Mouse (Mus musculus) frontal cortex, adult (tissue): ENCODE results near the gene Hexdc.

ENCODE experiments used
- ATAC-seq: cut with Nextera tagmentation; 2 replicates; pipeline ENCODE4 v1.9.2; 2017; ENCODE audit warnings: mild to moderate bottlenecking, moderate library complexity, mixed read lengths; ENCODE audit not compliant: low TSS enrichment

The Hexdc gene

DNA sequence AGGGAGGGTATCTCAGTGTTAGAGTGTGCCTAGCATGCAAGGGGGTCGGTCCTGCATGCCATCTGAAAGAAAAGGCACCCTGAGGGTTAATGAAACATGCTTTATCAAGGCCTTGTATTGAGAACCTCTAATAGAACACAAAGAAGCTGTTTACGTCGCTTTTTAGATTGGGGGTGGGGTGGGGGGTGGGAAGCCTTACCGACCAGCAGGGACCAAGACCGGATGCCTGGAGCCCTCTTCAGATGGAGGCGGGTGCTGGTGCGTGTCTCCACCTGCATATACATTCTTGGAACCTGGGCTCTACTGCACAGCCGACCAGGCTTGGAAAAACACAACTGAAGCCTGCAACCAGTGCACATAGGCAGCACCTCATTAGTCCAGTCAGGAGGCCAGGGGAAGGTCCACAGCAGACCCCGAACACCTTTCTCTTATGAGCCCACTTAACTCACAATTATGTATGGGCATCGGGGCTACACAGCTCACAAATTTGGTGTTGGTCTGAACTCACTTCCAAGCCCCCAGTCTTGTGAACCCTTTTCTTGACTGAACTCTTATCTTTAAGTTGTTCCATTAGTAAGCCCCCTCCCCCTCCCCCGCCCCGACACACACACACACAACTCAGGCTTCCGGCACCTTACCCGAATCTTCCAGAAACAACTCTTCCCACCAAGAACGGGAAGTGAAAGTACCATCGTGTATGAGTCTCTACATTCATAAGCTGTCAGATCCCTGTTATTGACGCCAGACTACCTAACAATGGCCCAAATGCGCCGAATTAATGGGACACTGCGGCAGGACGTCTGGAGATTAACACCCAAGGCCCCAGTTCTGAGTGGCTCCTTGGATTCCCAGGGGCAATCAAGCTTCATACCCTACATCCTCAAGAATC, 24.1 kb downstream of the Hexdc start:
- no peak for ATAC-seq

DNA sequence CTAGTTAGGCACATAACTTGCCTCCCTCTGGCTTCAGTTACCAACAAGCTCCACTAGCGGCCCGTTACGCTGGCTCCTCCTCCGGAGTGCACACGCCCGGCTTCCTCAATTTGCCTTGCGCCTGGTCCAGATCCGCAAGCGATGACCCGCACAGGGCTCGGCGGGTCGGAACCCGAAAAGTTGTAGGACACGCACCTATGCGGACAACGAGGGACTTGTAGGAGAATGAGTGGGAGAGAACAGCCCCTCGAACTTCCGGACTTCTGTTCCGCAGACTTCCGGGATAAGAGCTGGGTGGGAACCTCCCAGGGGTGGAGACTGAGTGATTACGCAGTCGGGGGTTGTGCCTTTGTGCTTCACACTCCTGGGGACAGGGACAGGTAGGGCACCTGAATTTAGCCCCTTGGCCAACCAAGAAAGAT, 24.8 kb downstream of the Hexdc start, which contains the start of gene Cybc1:
Cybc1 (minus strand) TSS at position 305 of the 422 bp plus-strand sequence.
- peak; percentile 83 for ATAC-seq

DNA sequence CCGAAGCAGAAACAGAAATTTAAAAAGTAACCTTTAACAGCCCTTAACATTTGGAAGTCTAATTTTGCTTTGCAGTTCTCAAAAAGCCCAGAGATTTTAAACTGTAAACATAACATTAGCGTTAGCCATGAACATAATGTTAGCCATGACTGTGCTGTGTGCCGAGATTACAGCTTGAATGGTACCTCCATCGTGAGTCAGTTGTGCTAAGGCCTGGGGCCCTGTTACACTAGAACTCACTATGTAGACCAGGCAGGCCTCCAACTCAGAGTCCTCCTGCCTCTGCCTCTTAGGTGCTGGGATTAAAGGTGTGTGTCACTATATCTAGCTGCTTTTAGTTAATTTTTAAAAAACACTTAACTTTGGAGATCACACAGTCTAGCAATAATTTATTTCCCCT, 27.0 kb downstream of the Hexdc start:
- no peak for ATAC-seq

GRCm38 (mm10) chr11:121231628-121232291, 27.5 kb downstream of the Hexdc start:
- ATAC-seq, result no peak

GRCm38 (mm10) chr11:121232706-121233105, 28.5 kb downstream of the Hexdc start:
- ATAC-seq, result no peak

- ATAC-seq, result no peak
Measured at GRCm38 (mm10) chr11:121235475-121236238, 31.4 kb downstream of the Hexdc start.

DNA sequence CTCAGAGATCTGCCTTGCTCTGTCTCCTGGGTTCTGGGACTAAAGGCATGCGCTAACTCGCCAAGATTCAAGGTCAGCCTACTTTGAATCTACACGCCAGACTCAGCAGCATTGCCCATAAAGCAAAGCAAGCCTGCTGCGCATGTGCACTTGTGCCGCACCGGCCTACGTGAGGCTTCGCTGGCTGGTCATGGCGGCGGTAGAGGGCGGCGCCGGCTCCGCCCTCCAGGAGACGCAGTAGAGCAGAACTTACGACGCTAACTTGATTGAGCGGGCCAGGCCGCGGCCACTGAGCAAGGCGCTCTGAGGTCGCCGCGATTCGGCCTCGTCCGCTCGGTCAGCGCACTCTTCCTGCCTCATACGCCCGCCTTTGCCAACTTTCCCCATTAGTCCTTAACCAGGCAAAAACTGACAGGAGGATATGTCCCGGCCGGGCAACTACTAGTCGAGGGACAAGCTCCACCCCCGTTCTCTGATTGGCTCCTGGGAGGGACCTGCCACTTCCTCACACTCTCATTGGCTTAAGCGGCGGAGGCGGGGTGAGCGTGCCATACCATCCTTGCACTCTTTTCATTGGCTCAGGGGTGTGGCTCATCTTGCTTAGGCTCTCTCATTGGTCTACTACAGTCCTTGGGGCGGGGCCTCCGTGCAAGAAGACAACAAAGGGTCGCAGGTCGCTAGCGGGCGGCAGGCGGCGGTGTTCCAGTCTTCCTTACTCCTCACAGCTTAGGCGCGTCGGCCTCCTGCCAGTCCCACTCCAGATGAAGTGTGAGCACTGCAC, 32.5 kb downstream of the Hexdc start, which contains the start of gene Narf:
Narf (plus strand) TSS at position 690 of the 781 bp plus-strand sequence.
- ATAC-seq, result peak; percentile 96

DNA sequence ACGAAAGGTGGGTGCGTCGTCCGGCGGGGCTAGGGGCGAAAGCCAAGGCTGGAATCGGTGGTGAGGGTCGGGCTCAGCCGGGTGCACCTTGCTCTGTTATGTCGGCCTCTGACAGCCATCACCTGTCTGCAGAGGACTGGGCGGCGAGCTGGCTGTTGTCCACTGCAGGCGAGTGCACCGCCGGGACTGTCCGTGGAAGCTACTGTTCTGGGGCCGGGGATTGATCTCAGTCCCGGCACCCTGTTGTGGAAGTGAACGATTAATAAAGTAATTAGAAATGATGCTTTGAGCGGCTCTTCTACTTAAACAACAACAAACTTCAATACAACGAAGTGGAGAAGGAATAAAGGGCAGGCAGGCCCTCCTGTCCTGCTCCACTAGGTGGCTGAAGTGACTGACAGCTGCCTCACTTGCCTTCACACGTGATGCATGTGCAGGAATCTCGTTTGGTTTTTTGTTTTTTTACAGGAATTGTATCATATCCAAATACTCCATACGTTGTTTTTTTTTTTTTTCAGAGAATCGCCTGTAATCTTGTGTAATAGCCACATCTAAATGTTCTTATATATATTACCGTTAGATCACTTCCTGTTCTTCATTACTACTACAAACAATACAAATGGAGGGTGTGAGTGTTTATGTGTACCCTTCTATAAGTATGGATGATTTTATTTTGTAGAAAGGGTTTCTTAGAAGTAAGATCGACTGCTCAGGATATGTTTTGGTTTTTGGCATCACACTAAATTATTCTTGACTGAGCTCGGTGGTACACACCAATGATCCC, 33.3 kb downstream of the Hexdc start:
- ATAC-seq, result no peak; the same call in 1 of the 2 replicates

GRCm38 (mm10) chr11:121239669-121240068, 35.4 kb downstream of the Hexdc start:
- no peak for ATAC-seq

DNA sequence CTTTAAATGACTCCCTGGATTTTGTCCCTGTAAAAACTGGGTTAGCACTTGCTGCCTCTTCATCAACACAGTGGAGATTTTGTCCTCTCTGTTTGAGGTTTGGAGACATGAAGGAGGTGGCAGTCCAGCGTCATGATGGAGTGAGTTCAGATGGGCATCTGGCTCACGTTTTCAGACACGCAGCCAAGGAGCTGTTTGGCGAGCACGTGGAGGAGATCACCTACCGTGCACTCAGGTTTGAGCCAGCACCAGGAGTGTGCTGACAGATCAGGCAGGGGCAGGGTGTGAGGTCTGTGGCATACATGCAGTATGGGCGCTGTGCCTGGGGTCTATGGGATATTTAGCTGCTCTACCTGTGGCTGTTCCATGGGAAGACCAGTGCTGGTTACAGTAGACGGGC, 46.0 kb downstream of the Hexdc start:
- no peak for ATAC-seq

- peak; percentile 93 for ATAC-seq
Measured at GRCm38 (mm10) chr11:121259160-121260100, 55.2 kb downstream of the Hexdc start, which contains the start of gene Foxk2. Foxk2 (plus strand) TSS chr11:121259990.

DNA sequence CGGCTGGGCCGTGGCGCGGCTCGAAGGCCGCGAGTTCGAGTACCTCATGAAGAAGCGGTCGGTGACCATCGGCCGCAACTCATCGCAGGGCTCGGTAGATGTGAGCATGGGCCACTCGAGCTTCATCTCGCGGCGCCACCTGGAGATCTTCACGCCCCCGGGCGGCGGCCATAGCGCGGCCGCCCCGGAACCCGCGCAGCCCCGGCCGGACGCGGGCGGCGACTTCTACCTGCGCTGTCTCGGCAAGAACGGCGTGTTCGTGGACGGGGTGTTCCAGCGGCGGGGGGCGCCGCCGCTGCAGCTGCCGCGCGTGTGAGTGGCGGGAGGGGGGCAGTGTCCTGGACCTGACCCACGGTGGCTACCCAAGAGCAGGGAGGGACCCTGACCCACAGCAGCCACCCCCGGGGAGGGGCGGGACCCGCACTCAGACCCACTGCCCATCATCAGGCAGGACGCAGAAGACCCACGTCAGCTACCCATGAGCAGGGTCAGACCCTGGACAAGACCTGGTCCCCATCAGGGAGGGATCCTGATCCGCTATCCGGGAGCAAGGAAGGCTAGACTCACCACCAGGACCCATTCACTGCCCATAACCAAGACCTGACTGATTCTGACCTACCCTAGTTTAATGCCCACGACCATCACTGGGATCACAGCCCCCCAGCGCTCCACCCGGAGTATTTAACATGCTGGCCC, 56.1 kb downstream of the Hexdc start:
- ATAC-seq, result no peak

DNA sequence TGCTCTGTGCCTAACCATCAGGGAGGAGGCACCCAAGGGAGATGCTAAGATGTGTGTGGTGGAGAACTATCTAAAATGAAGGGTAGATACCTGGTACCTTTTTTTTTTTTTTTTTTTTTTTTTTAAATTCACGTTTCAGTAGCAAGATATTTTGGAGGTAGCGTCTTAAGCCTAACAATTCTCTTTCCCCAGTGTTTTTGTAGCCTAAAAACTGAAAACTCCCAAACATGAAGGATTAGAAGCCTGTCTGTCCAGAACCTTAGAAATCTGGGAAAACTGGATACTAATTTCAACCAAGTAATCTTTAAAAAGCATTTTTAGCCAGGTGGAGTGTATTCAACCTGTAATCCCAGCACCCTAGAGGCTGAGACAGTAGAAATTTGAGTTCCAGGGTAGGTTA, 56.8 kb downstream of the Hexdc start:
- ATAC-seq, result no peak
